Mouse (Mus musculus) kidney, embryonic 14.5 days (tissue): ENCODE data around the gene Heatr5a. TPM values are rescaled to one million over a fixed set of nuclear protein-coding genes. Genes with fewer than 3 reads are reported as not detected.

Experiments
- ATAC-seq: fragments of 200-750 bp; cut with Nextera tagmentation; 2 replicates; pipeline ENCODE4 v1.8.0; 2017; ENCODE audit warnings: moderate number of reproducible peaks, mild to moderate bottlenecking, moderate TSS enrichment, moderate library complexity; ENCODE audit not compliant: low FRiP score, low TSS enrichment
- H3K27ac ChIP-seq: fragments of 300-500 bp; sonication (generic); 2 replicates; pipeline ENCODE4 v1.5.1; 2014; ENCODE audit warnings: low read depth, mild to moderate bottlenecking, low read length, moderate library complexity, mixed read lengths
- H3K27me3 ChIP-seq: fragments of 300-500 bp; sonication (generic); 2 replicates; pipeline ENCODE4 v1.6.1; 2014; ENCODE audit warnings: mild to moderate bottlenecking, low read length; ENCODE audit not compliant: control insufficient read depth, insufficient read depth
- H3K36me3 ChIP-seq: fragments of 300-500 bp; sonication (generic); 2 replicates; pipeline ENCODE4 v1.6.1; 2014; ENCODE audit warnings: low read length, mixed read lengths; ENCODE audit not compliant: control insufficient read depth, insufficient read depth
- H3K4me1 ChIP-seq: fragments of 300-500 bp; sonication (generic); 2 replicates; pipeline ENCODE4 v1.6.1; 2014; ENCODE audit warnings: low read length, mixed read lengths; ENCODE audit not compliant: control insufficient read depth, insufficient read depth
- H3K4me2 ChIP-seq: fragments of 300-500 bp; sonication (generic); replicated peaks from 2 replicates; pipeline ENCODE4 v1.6.1; 2014; ENCODE audit warnings: low read depth, mild to moderate bottlenecking, low read length
- H3K4me3 ChIP-seq: fragments of 300-500 bp; sonication (generic); 2 replicates; pipeline ENCODE4 v1.5.1; 2014; ENCODE audit warnings: mild to moderate bottlenecking, low read length
- H3K9ac ChIP-seq: fragments of 300-500 bp; sonication (generic); 2 replicates; pipeline ENCODE4 v1.6.1; 2014; ENCODE audit warnings: low read depth, mild to moderate bottlenecking, low read length, moderate library complexity
- H3K9me3 ChIP-seq: fragments of 300-500 bp; sonication (generic); 2 replicates; pipeline ENCODE4 v1.6.1; 2016; ENCODE audit warnings: low read length; ENCODE audit not compliant: control insufficient read depth
- WGBS: fragments of 180-500 bp; shearing (Covaris S2); extraction: QIAGEN DNeasy Blood & Tissue Kit; methylation state at CpG from one replicate; pipeline ENCODE4 v1.1.7; 2014; 5-methylcytosine and 5-hydroxymethylcytosine counted together
- polyA plus RNA-seq: library from polyadenylated mRNA; unstranded; fragments of >200 nt; fragmentation: Nextera tagmentation; extraction: Ambion mirVana; gene quantifications from 2 replicates; pipeline ENCODE4 v1.2.1, GENCODE M21; 2014

The Heatr5a gene
- polyA plus RNA-seq, 1 experiment from 2014 or later = 14.7 TPM

- WGBS = 69% methylated on average over 3 of the region's 3 CpGs
- no peak for ATAC-seq
These were observed 135.9 kb downstream of the Heatr5a start for GRCm38 (mm10) chr12:51835219-51835618.

GRCm38 (mm10) chr12:51831931-51832330, 139.2 kb downstream of the Heatr5a start:
- H3K36me3 ChIP-seq = peaks cover 4% of the 10 kb centered on the region; the same call in 1 of the 2 replicates
- WGBS = 88% methylated on average over 13 of the region's 13 CpGs
- H3K4me1 ChIP-seq = peaks cover 5% of the 10 kb centered on the region; the same call in 1 of the 2 replicates
- no peak overlapping the region for H3K27ac ChIP-seq
- no peaks in the 10 kb centered on the region for H3K27me3 ChIP-seq
- H3K4me3 ChIP-seq = no peak overlapping the region
- H3K9me3 ChIP-seq = no peaks in the 10 kb centered on the region
- H3K9ac ChIP-seq = no peak overlapping the region
- no peak for ATAC-seq
- H3K4me2 ChIP-seq = no peak overlapping the region

More at GRCm38 (mm10) chr12:51835219-51835618, 135.9 kb downstream of the Heatr5a start:
- Histone ChIP-seq H3K36me3 (no peaks in the 10 kb centered on the region), H3K9ac (no peak overlapping the region), H3K4me2 (no peak overlapping the region), H3K4me1 (no peaks in the 10 kb centered on the region), H3K4me3 (no peak overlapping the region), H3K27me3 (no peaks in the 10 kb centered on the region), H3K27ac (no peak overlapping the region), H3K9me3 (no peaks in the 10 kb centered on the region)

GRCm38 (mm10) chr12:51831296-51831695, 139.8 kb downstream of the Heatr5a start:
- H3K9ac ChIP-seq = no peak overlapping the region
- H3K9me3 ChIP-seq = no peaks in the 10 kb centered on the region
- H3K27ac ChIP-seq = no peak overlapping the region
- peaks cover 4% of the 10 kb centered on the region; the same call in 1 of the 2 replicates for H3K36me3 ChIP-seq
- 88% methylated on average over 3 of the region's 3 CpGs for WGBS
- H3K27me3 ChIP-seq = no peaks in the 10 kb centered on the region
- no peak overlapping the region for H3K4me2 ChIP-seq
- no peak overlapping the region for H3K4me3 ChIP-seq
- no peak for ATAC-seq
- H3K4me1 ChIP-seq = peaks cover 5% of the 10 kb centered on the region; the same call in 1 of the 2 replicates

GRCm38 (mm10) chr12:51830671-51831070, 140.4 kb downstream of the Heatr5a start:
- Histone ChIP-seq H3K9me3 (no peaks in the 10 kb centered on the region), H3K9ac (peak overlapping the region; percentile 99; the same call in 1 of the 2 replicates), H3K36me3 (peaks cover 4% of the 10 kb centered on the region; the same call in 1 of the 2 replicates), H3K4me3 (peak overlapping the region; percentile 99; the same call in 1 of the 2 replicates), H3K4me1 (peaks cover 5% of the 10 kb centered on the region; the same call in 1 of the 2 replicates), H3K27me3 (no peaks in the 10 kb centered on the region), H3K27ac (no peak overlapping the region), H3K4me2 (peak overlapping the region; percentile 78)
- 95% methylated on average over 1 of the region's 1 CpGs for WGBS
- ATAC-seq = no peak

- H3K4me1 ChIP-seq = peaks cover 5% of the 10 kb centered on the region; the same call in 1 of the 2 replicates
- H3K4me3 ChIP-seq = peak overlapping the region; percentile 99
- peak overlapping the region; percentile 99 for H3K9ac ChIP-seq
- 0% methylated on average over 12 of the region's 12 CpGs for WGBS
- no peak for ATAC-seq
- H3K27ac ChIP-seq = peak overlapping the region; percentile 99
- peak overlapping the region; percentile 78 for H3K4me2 ChIP-seq
- H3K36me3 ChIP-seq = peaks cover 8% of the 10 kb centered on the region; the same call in 1 of the 2 replicates
- no peaks in the 10 kb centered on the region for H3K27me3 ChIP-seq
- no peaks in the 10 kb centered on the region for H3K9me3 ChIP-seq
These were observed 141.1 kb downstream of the Heatr5a start for GRCm38 (mm10) chr12:51830077-51830402.

GRCm38 (mm10) chr12:51829290-51830076, 141.6 kb downstream of the Heatr5a start, which contains the start of gene Hectd1:
Gene Hectd1, minus strand, starts transcription at chr12:51829536.
- Histone ChIP-seq H3K9me3 (no peaks in the 10 kb centered on the region), H3K27me3 (no peaks in the 10 kb centered on the region), H3K4me1 (peaks cover 5% of the 10 kb centered on the region; the same call in 1 of the 2 replicates), H3K4me2 (peak within 1 kb of the TSS; percentile 78), H3K27ac (peak within 1 kb of the TSS; percentile 99), H3K36me3 (peaks cover 10% of the 10 kb centered on the region; the same call in 1 of the 2 replicates), H3K9ac (peak within 1 kb of the TSS; percentile 99), H3K4me3 (peak within 1 kb of the TSS; percentile 99)
- peak; percentile 95 for ATAC-seq
- under 1% methylated on average over 85 of the region's 114 CpGs for WGBS

GRCm38 (mm10) chr12:51828716-51829289, 142.3 kb downstream of the Heatr5a start:
- Histone ChIP-seq H3K4me1 (peaks cover 5% of the 10 kb centered on the region; the same call in 1 of the 2 replicates), H3K4me2 (peak overlapping the region; percentile 78), H3K27ac (peak overlapping the region; percentile 99), H3K27me3 (no peaks in the 10 kb centered on the region), H3K36me3 (peaks cover 15% of the 10 kb centered on the region; the same call in 1 of the 2 replicates), H3K9me3 (no peaks in the 10 kb centered on the region), H3K4me3 (peak overlapping the region; percentile 99), H3K9ac (peak overlapping the region; percentile 99)
- under 1% methylated on average over 63 of the region's 66 CpGs for WGBS
- peak; percentile 33; the same call in 1 of the 2 replicates for ATAC-seq

GRCm38 (mm10) chr12:51827958-51828650, 143.0 kb downstream of the Heatr5a start:
- H3K9me3 ChIP-seq = no peaks in the 10 kb centered on the region
- H3K9ac ChIP-seq = peak overlapping the region; percentile 99
- peak overlapping the region; percentile 78 for H3K4me2 ChIP-seq
- no peaks in the 10 kb centered on the region for H3K27me3 ChIP-seq
- 16% methylated on average over 6 of the region's 6 CpGs for WGBS
- ATAC-seq = no peak
- H3K4me3 ChIP-seq = peak overlapping the region; percentile 99
- peaks cover 5% of the 10 kb centered on the region; the same call in 1 of the 2 replicates for H3K4me1 ChIP-seq
- peaks cover 15% of the 10 kb centered on the region; the same call in 1 of the 2 replicates for H3K36me3 ChIP-seq
- H3K27ac ChIP-seq = no peak overlapping the region
